Mouse (Mus musculus): ENCODE measurements around the gene AC129217.1.
A peak's percentile ranks its signal among the peaks of the same experiment; 100 is the strongest.

The AC129217.1 gene

GRCm38 (mm10) chr19:8829660-8830059 lies at the start of gene AC129217.1:
Gene AC129217.1 (plus strand): TSS chr19:8829773.
- DNase-seq (ENCODE audit: low read depth) = no peak

GRCm38 (mm10) chr19:8786008-8786781 lies 43.4 kb upstream of the AC129217.1 start, which contains the start of gene Taf6l:
Gene Taf6l (minus strand): TSS chr19:8786417.
- peak; percentile 96 for DNase-seq (ENCODE audit: low read depth)

- DNase-seq (ENCODE audit: low read depth) = no peak
These were observed 41.1 kb upstream of the AC129217.1 start for GRCm38 (mm10) chr19:8788521-8788920.

GRCm38 (mm10) chr19:8789171-8789570 lies 40.4 kb upstream of the AC129217.1 start:
- no peak for DNase-seq (ENCODE audit: low read depth)

GRCm38 (mm10) chr19:8790171-8790570 lies 39.4 kb upstream of the AC129217.1 start:
- no peak for DNase-seq (ENCODE audit: low read depth)

GRCm38 (mm10) chr19:8798264-8798946 lies 31.2 kb upstream of the AC129217.1 start, which contains the start of gene Polr2g:
Gene Polr2g (minus strand): TSS chr19:8798577.
- DNase-seq (ENCODE audit: low read depth) = peak; percentile 85

- DNase-seq (ENCODE audit: low read depth) = no peak
These were observed 30.6 kb upstream of the AC129217.1 start for GRCm38 (mm10) chr19:8798947-8799315.

GRCm38 (mm10) chr19:8802130-8802821 lies 27.3 kb upstream of the AC129217.1 start, which contains the start of gene Zbtb3:
Gene Zbtb3 (plus strand): TSS chr19:8802555.
- peak; percentile 97 for DNase-seq (ENCODE audit: low read depth)

- DNase-seq (ENCODE audit: low read depth) = no peak
These were observed 26.3 kb upstream of the AC129217.1 start for GRCm38 (mm10) chr19:8803204-8803780.

- no peak for DNase-seq (ENCODE audit: low read depth)
These were observed 25.5 kb upstream of the AC129217.1 start for GRCm38 (mm10) chr19:8803879-8804660.

GRCm38 (mm10) chr19:8806810-8807209 lies 22.8 kb upstream of the AC129217.1 start:
- DNase-seq (ENCODE audit: low read depth) = no peak

GRCm38 (mm10) chr19:8815812-8816211 lies 13.8 kb upstream of the AC129217.1 start:
- DNase-seq (ENCODE audit: low read depth) = no peak

GRCm38 (mm10) chr19:8817001-8817400 lies 12.6 kb upstream of the AC129217.1 start:
- DNase-seq (ENCODE audit: low read depth) = no peak

- no peak for DNase-seq (ENCODE audit: low read depth)
These were observed 11.2 kb upstream of the AC129217.1 start for GRCm38 (mm10) chr19:8818301-8818798.

- peak; percentile 97 for DNase-seq (ENCODE audit: low read depth)
These were observed 10.6 kb upstream of the AC129217.1 start, which contains the start of gene Ttc9c for GRCm38 (mm10) chr19:8818801-8819595. Gene Ttc9c (minus strand): TSS chr19:8819333.

- peak; percentile 96 for DNase-seq (ENCODE audit: low read depth)
These were observed 9.8 kb upstream of the AC129217.1 start, which contains the start of gene Hnrnpul2 for GRCm38 (mm10) chr19:8819596-8820423. Gene Hnrnpul2 (plus strand): TSS chr19:8820010.

GRCm38 (mm10) chr19:8820424-8820956 lies 9.1 kb upstream of the AC129217.1 start:
- DNase-seq (ENCODE audit: low read depth) = no peak

- DNase-seq (ENCODE audit: low read depth) = no peak
These were observed 8.4 kb upstream of the AC129217.1 start for GRCm38 (mm10) chr19:8821146-8821545.

GRCm38 (mm10) chr19:8822696-8823095 lies 6.9 kb upstream of the AC129217.1 start:
- DNase-seq (ENCODE audit: low read depth) = no peak

Data from c-Kit-positive CD71-positive TER-119-negative erythroid progenitor cells, embryonic 14.5 days (primary cell).